Mouse (Mus musculus) stomach, embryonic 14.5 days (tissue): ENCODE results near the gene Uggt2. TPM values are rescaled to one million over a fixed set of nuclear protein-coding genes. Genes with fewer than 3 reads are reported as not detected.
A peak's percentile ranks its signal among the peaks of the same experiment; 100 is the strongest.

Experiments
- ATAC-seq: fragments of 200-750 bp; cut with Nextera tagmentation; 2 replicates; pipeline ENCODE4 v1.8.0; 2017; ENCODE audit warnings: low read depth, moderate TSS enrichment; ENCODE audit not compliant: insufficient number of reproducible peaks, insufficient read depth, low FRiP score
- H3K27ac ChIP-seq: fragments of 300-500 bp; sonication (generic); 2 replicates; pipeline ENCODE4 v1.5.1; 2014; ENCODE audit warnings: mild to moderate bottlenecking, low read length, moderate library complexity, mixed read lengths
- H3K27me3 ChIP-seq: fragments of 300-500 bp; sonication (generic); 2 replicates; pipeline ENCODE4 v1.6.1; 2014; ENCODE audit warnings: low read length, control low read depth, mixed read lengths; ENCODE audit not compliant: control insufficient read depth, insufficient read depth
- H3K36me3 ChIP-seq: fragments of 300-500 bp; sonication (generic); 2 replicates; pipeline ENCODE4 v1.6.1; 2014; ENCODE audit warnings: mild to moderate bottlenecking, control low read depth, low read length, moderate library complexity, mixed read lengths; ENCODE audit not compliant: control insufficient read depth, insufficient read depth
- H3K4me1 ChIP-seq: fragments of 300-500 bp; sonication (generic); 2 replicates; pipeline ENCODE4 v1.6.1; 2014; ENCODE audit warnings: low read length, control low read depth, mixed read lengths; ENCODE audit not compliant: control insufficient read depth, insufficient read depth
- H3K4me2 ChIP-seq: fragments of 300-500 bp; sonication (generic); replicated peaks from 2 replicates; pipeline ENCODE4 v1.6.1; 2014; ENCODE audit warnings: low read depth, low read length, control low read depth
- H3K4me3 ChIP-seq: fragments of 300-500 bp; sonication (generic); 2 replicates; pipeline ENCODE4 v1.5.1; 2014; ENCODE audit warnings: low read depth, low read length, control low read depth
- H3K9ac ChIP-seq: fragments of 300-500 bp; sonication (generic); replicated peaks from 2 replicates; pipeline ENCODE4 v1.6.1; 2014; ENCODE audit warnings: low read depth, mild to moderate bottlenecking, control low read depth, low read length, moderate library complexity, mixed read lengths
- H3K9me3 ChIP-seq: fragments of 300-500 bp; sonication (generic); 2 replicates; pipeline ENCODE4 v1.6.1; 2016; ENCODE audit warnings: low read depth, low read length, control low read depth; ENCODE audit not compliant: control insufficient read depth
- WGBS: fragments of 180-500 bp; shearing (Covaris S2); extraction: QIAGEN DNeasy Blood & Tissue Kit; methylation state at CpG from one replicate; pipeline ENCODE4 v1.1.7; 2014; 5-methylcytosine and 5-hydroxymethylcytosine counted together
- polyA plus RNA-seq: library from polyadenylated mRNA; unstranded; fragments of >200 nt; fragmentation: Nextera tagmentation; extraction: Ambion mirVana; gene quantifications from 2 replicates; pipeline ENCODE4 v1.2.1, GENCODE M21; 2014

Uggt2 gene
- 19.4 and 20.7 TPM in 2 replicates for polyA plus RNA-seq

DNA sequence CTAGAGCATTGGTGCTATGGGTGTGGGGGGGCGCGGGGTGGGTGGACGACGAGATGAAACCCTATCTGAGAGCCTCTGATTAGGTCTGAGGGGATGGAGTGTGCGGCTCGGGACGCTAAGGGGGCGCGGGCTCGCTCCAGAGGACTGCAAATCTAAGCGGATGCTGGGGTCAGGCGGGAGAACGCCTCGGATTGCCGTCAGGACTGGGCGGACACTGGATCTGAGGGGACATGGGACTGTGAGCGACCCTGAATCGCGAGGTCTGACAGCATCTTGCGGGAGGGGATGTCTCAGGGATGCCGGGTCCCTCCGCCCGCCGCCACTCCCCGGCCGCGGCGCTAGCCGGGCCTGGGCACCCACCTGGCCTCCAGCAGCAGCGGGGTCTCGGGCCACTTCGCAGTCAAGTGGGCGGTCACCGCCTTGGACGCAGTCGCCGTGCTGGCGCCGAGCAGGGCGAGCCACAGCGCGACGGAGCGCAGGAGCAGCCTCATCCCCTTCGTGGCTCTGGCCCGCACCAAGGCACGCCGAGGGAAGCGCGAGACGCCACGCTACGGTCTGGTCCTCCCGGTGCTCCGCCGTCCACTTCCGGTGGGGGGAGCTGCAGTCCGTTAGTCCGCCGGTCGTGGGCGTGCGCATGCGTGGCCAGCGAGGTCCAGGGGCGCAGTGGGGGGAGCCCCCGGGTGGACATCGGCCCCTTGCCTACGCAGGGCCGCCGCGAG lies at the start of gene Uggt2:
Gene Uggt2, minus strand, starts transcription at position 580 of the 719 bp plus-strand sequence.
- under 1% methylated on average over 72 of the region's 72 CpGs for WGBS
- ATAC-seq = peak; percentile 90
- peak within 1 kb of the TSS; percentile 68 for H3K9ac ChIP-seq
- H3K36me3 ChIP-seq = no peaks in the 10 kb centered on the region
- no peaks in the 10 kb centered on the region for H3K9me3 ChIP-seq
- no peaks in the 10 kb centered on the region for H3K27me3 ChIP-seq
- H3K4me1 ChIP-seq = peaks cover 9% of the 10 kb centered on the region
- peak within 1 kb of the TSS; percentile 66 for H3K4me3 ChIP-seq
- H3K27ac ChIP-seq = peak within 1 kb of the TSS; percentile 23; the same call in 1 of the 2 replicates
- peak within 1 kb of the TSS; percentile 69 for H3K4me2 ChIP-seq

DNA sequence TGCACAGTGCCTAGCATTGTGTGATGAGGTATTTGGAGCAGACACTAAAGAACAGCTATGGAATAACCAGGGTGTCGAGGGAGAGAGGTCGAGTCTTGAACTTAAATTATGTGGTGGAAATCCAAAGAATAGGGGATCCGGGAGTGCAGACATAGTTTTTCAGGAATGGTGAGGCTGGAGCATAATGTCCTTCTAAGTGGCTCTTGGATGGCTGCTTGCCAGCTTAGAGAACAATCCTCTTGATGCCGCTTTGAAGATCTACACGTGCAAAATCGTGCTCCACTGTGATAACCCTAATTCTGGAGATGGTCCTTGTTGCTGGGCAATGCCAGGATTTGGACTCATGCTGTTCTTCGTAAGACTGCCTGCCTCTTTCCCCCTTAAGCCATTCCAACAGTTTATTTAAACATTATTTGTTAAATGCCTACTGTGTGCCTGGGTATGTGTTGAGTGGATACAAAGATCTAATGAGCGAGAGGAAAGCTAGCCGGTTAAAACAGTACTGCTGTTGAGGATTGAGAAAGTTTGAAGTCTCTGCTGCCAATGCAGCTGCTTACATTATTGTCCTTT lies 40.2 kb upstream of the Uggt2 start:
- peaks cover 6% of the 10 kb centered on the region for H3K4me1 ChIP-seq
- ATAC-seq = no peak
- H3K27me3 ChIP-seq = peaks cover 7% of the 10 kb centered on the region; the same call in 1 of the 2 replicates
- no peak overlapping the region for H3K27ac ChIP-seq
- H3K9ac ChIP-seq = no peak overlapping the region
- WGBS = 46% methylated on average over 9 of the region's 9 CpGs
- H3K4me2 ChIP-seq = 0 out of 2 replicates have a peak overlapping the region, but pooled peaks have one; percentile 99
- peak overlapping the region; percentile 70; the same call in 1 of the 2 replicates for H3K4me3 ChIP-seq
- no peaks in the 10 kb centered on the region for H3K9me3 ChIP-seq
- no peaks in the 10 kb centered on the region for H3K36me3 ChIP-seq

DNA sequence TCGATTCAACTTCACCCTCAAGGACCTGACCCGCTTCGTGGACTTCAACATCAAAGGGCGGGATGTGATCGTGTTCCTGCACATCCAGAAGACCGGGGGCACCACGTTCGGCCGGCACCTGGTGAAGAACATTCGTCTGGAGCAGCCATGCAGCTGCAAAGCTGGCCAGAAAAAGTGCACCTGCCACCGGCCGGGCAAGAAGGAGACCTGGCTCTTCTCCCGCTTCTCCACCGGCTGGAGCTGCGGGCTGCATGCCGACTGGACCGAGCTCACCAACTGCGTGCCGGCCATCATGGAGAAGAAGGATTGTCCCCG lies 39.5 kb upstream of the Uggt2 start:
- peaks cover 7% of the 10 kb centered on the region; the same call in 1 of the 2 replicates for H3K27me3 ChIP-seq
- no peak for ATAC-seq
- H3K27ac ChIP-seq = no peak overlapping the region
- H3K36me3 ChIP-seq = no peaks in the 10 kb centered on the region
- H3K9ac ChIP-seq = peak overlapping the region; percentile 53; the same call in 1 of the 2 replicates
- H3K9me3 ChIP-seq = no peaks in the 10 kb centered on the region
- peak overlapping the region; percentile 99 for H3K4me2 ChIP-seq
- peak overlapping the region; percentile 70 for H3K4me3 ChIP-seq
- 3% methylated on average over 20 of the region's 20 CpGs for WGBS
- peaks cover 6% of the 10 kb centered on the region for H3K4me1 ChIP-seq

DNA sequence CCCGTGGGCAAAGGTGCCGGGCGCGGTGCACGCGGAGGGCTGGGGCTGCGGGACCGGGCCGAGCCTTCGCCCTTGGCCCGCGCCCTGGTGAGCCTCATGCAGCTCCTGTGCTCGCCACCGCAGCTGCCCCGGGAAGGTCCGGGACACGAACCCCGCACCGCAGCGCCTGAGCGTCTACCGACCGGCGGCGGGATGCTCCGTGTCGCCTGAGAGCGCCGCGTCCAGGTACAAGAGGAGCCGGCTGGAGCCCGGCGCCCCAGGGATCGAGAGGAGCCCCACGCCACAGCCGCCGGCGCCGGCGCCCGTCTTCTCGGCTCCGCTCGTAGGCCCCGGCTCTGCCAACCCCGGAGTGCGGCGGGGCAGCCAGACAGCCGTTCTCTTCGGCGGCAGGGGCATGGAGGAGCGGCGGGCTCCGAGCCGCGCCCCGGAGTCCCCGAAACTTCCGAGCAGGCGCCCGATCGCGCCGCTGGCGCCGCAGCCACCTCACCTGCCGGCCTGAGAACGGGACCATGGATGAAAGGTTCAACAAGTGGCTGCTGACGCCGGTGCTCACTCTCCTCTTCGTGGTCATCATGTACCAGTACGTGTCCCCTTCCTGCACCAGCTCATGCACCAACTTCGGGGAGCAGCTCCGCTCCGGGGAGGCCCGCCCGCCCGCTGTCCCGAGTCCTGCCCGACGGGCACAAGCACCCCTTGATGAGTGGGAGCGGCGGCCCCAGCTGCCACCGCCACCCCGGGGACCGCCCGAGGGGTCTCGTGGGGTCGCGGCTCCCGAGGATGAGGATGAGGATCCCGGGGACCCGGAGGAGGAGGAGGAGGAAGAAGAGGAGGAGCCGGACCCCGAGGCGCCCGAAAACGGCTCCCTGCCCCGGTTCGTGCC lies 38.9 kb upstream of the Uggt2 start, which contains the start of gene Hs6st3:
Gene Hs6st3, plus strand, starts transcription at position 436 of the 880 bp plus-strand sequence.
- Histone ChIP-seq H3K36me3 (no peaks in the 10 kb centered on the region), H3K4me2 (peak within 1 kb of the TSS; percentile 99), H3K9me3 (no peaks in the 10 kb centered on the region), H3K4me1 (peaks cover 6% of the 10 kb centered on the region), H3K9ac (peak within 1 kb of the TSS; percentile 53; the same call in 1 of the 2 replicates), H3K27ac (no peak within 1 kb of the TSS), H3K27me3 (peaks cover 7% of the 10 kb centered on the region; the same call in 1 of the 2 replicates), H3K4me3 (peak within 1 kb of the TSS; percentile 70)
- WGBS = under 1% methylated on average over 94 of the region's 100 CpGs
- peak; percentile 24 for ATAC-seq

DNA sequence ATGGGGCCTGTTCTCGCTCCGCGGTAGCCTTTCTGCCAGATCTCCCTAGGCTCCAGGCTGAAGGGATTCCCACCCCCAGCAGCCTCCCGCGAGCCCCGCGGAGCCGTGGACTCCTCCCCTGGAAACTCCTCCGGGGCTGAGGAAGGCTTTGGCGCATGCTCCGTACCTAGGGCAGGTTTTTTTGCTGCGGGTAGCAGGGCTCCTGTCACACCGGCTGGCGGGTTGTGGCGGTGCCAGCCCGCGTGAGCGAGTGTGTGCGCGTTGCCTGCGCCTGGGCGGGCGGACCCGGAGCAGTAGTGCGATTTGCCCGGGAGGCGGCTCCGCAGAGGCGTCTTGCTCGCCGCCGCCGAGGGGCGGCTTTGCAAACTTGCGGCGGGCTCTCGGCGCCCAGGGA lies 38.3 kb upstream of the Uggt2 start:
- WGBS = under 1% methylated on average over 38 of the region's 38 CpGs
- H3K27me3 ChIP-seq = peaks cover 7% of the 10 kb centered on the region; the same call in 1 of the 2 replicates
- ATAC-seq = peak; percentile 85
- peak overlapping the region; percentile 99 for H3K4me2 ChIP-seq
- no peaks in the 10 kb centered on the region for H3K9me3 ChIP-seq
- H3K36me3 ChIP-seq = no peaks in the 10 kb centered on the region
- H3K27ac ChIP-seq = no peak overlapping the region
- H3K4me3 ChIP-seq = peak overlapping the region; percentile 70
- peaks cover 6% of the 10 kb centered on the region for H3K4me1 ChIP-seq
- H3K9ac ChIP-seq = peak overlapping the region; percentile 53; the same call in 1 of the 2 replicates

DNA sequence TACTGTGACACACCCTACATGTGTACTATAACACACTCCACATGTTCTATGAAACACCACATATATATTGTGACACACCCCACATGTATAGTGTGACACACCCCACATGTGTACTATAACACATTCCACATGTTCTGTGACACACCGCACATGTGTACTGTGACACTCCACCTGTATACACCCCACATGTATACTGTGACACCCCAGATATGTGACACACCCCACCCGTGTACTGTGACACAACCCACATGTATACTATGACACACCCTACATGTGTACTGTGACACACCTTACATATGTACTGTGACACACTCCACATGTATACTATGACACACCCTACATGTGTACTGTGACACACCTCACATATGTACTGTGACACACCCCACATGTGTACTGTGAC lies 28.1 kb upstream of the Uggt2 start:
- Histone ChIP-seq H3K4me2 (no peak overlapping the region), H3K36me3 (no peaks in the 10 kb centered on the region), H3K27ac (no peak overlapping the region), H3K27me3 (no peaks in the 10 kb centered on the region), H3K4me3 (no peak overlapping the region), H3K9ac (no peak overlapping the region), H3K4me1 (no peaks in the 10 kb centered on the region), H3K9me3 (no peaks in the 10 kb centered on the region)
- WGBS = 94% methylated on average over 2 of the region's 2 CpGs
- peak; percentile 46; the same call in 1 of the 2 replicates for ATAC-seq

DNA sequence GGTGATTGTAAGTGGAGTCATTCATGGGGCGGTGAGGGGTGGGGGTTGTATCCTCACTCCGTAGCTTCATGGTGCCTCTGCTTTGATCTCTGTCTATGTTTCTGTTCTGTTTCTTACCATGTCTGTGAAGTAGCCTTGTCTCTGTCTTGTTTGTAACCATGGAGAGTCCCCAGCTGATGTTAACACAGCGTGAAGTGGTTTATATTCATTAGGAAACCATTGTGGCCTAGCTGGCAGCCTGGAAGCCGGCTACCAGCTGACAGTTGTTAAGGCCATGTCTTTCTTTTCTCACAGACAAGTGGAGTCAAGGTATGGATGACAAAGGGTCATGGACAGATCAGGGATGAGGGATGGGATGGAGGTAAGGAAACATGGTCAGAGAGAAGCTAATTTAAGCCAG lies 26.6 kb upstream of the Uggt2 start:
- Histone ChIP-seq H3K9me3 (no peaks in the 10 kb centered on the region), H3K36me3 (no peaks in the 10 kb centered on the region), H3K9ac (no peak overlapping the region), H3K27me3 (no peaks in the 10 kb centered on the region), H3K27ac (no peak overlapping the region), H3K4me3 (no peak overlapping the region), H3K4me2 (no peak overlapping the region), H3K4me1 (no peaks in the 10 kb centered on the region)
- no peak for ATAC-seq
- 64% methylated on average over 4 of the region's 4 CpGs for WGBS

DNA sequence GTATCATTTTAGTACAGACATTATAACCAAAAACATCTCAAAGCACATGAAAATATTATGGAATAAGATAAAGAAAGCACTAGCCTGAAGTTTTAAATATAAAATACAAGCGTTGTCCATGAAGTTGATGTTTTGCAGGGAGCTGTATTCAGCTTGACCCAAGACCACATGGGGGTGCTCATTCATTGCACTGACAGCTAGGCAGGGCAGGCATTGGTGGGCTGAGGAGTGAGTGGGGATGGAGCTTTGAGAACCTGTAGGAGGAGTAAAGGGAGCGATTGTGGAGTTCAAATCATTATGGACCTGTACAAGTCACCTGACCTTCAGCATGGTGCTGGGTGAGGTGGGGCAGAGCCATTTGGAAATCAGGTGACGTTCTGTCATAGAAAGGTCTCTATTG lies 24.8 kb upstream of the Uggt2 start:
- WGBS = 23% methylated on average over 3 of the region's 3 CpGs
- H3K9me3 ChIP-seq = no peaks in the 10 kb centered on the region
- peak; percentile 76 for ATAC-seq
- H3K36me3 ChIP-seq = no peaks in the 10 kb centered on the region
- no peaks in the 10 kb centered on the region for H3K4me1 ChIP-seq
- H3K9ac ChIP-seq = no peak overlapping the region
- no peaks in the 10 kb centered on the region for H3K27me3 ChIP-seq
- H3K4me3 ChIP-seq = peak overlapping the region; percentile 19
- peak overlapping the region; percentile 39 for H3K4me2 ChIP-seq
- no peak overlapping the region for H3K27ac ChIP-seq
